Mouse (Mus musculus): ENCODE measurements around the gene Atg2b.

- TF ChIP-seq CTCF (IDR thresholded peaks at IDR 0.05; ENCODE audit: insufficient read depth, low read depth, low read length) (no peak), POLR2A (IDR thresholded peaks at IDR 0.05; ENCODE audit: insufficient read depth, low read depth, low read length) (no peak)
These were observed 78.1 kb downstream of the Atg2b start for GRCm38 (mm10) chr12:105606881-105607280.

All from olfactory bulb, adult 2 months (tissue).